Mouse (Mus musculus) thymus, adult 2 months (tissue): Measurements from ENCODE around the gene Zbtb48. TPM values are rescaled to one million over a fixed set of nuclear protein-coding genes. Genes with fewer than 3 reads are reported as not detected.
A peak's percentile ranks its signal among the peaks of the same experiment; 100 is the strongest.

Experiments
- DNase-seq: peaks from one replicate; pipeline ENCODE4 v3.0.0; 2021
- H3K27ac ChIP-seq: fragments of 200-500 bp; 2 replicates; pipeline ENCODE4 v1.5.1; 2012; ENCODE audit warnings: low read length, control low read depth; ENCODE audit not compliant: control insufficient read depth, insufficient read depth
- H3K27me3 ChIP-seq: fragments of 200-500 bp; 2 replicates; pipeline ENCODE4 v1.6.1; 2012; ENCODE audit warnings: mild to moderate bottlenecking, low read length, moderate library complexity, mixed read lengths; ENCODE audit not compliant: control insufficient read depth, insufficient read depth
- H3K36me3 ChIP-seq: fragments of 200-500 bp; 2 replicates; pipeline ENCODE4 v1.6.1; 2012; ENCODE audit warnings: mild to moderate bottlenecking, low read length, moderate library complexity; ENCODE audit not compliant: control insufficient read depth, insufficient read depth
- H3K4me1 ChIP-seq: fragments of 200-500 bp; replicated peaks from 2 replicates; pipeline ENCODE4 v1.6.1; 2012; ENCODE audit warnings: low read length; ENCODE audit not compliant: control insufficient read depth, insufficient read depth
- H3K4me3 ChIP-seq: fragments of 200-500 bp; 2 replicates; pipeline ENCODE4 v1.5.1; 2012; ENCODE audit warnings: mild to moderate bottlenecking, low read length, control low read depth, moderate library complexity; ENCODE audit not compliant: control insufficient read depth, insufficient read depth
- CTCF ChIP-seq: fragments of 200-500 bp; IDR thresholded peaks from 2 replicates; pipeline ENCODE4 v1.5.1; 2012; ENCODE audit warnings: mild to moderate bottlenecking, control low read depth, low read length, moderate library complexity, borderline replicate concordance; ENCODE audit not compliant: control insufficient read depth, poor library complexity, insufficient read depth; ENCODE audit errors: extremely low read depth
- POLR2A ChIP-seq: fragments of 200-500 bp; IDR thresholded peaks from 2 replicates; pipeline ENCODE4 v1.6.1; 2012; ENCODE audit warnings: mild to moderate bottlenecking, low read length, control low read depth, moderate library complexity; ENCODE audit not compliant: control insufficient read depth, poor library complexity, insufficient read depth; ENCODE audit errors: extremely low read depth
- WGBS: fragments of 180-500 bp; shearing (Covaris S2); methylation state at CpG from one replicate; pipeline ENCODE4 v1.1.7; 2018; 5-methylcytosine and 5-hydroxymethylcytosine counted together
- polyA plus RNA-seq: library from polyadenylated mRNA; depleted of rRNA; stranded (reverse); fragments of >200 nt; gene quantifications from 2 replicates; pipeline ENCODE4 v1.2.3, GENCODE M21; 2012

Gene Zbtb48
- polyA plus RNA-seq, 1 experiment = 31.2 TPM

GRCm38 (mm10) chr4:152029997-152030396 lies 2.5 kb upstream of the Zbtb48 start:
- 85% methylated on average over 4 of the region's 4 CpGs for WGBS
- Histone ChIP-seq H3K36me3 (no peaks in the 10 kb centered on the region), H3K27me3 (no peaks in the 10 kb centered on the region), H3K4me1 (peaks cover 21% of the 10 kb centered on the region), H3K4me3 (no peak overlapping the region), H3K27ac (no peak overlapping the region)
- DNase-seq = no peak
- TF ChIP-seq POLR2A (no peak), CTCF (no peak)

- Histone ChIP-seq H3K27me3 (no peaks in the 10 kb centered on the region), H3K4me3 (no peak overlapping the region), H3K36me3 (no peaks in the 10 kb centered on the region), H3K4me1 (peaks cover 21% of the 10 kb centered on the region), H3K27ac (no peak overlapping the region)
- WGBS = 70% methylated on average over 5 of the region's 5 CpGs
- DNase-seq = no peak
- TF ChIP-seq POLR2A = no peak
- no peak for TF ChIP-seq CTCF
These were observed 1.6 kb upstream of the Zbtb48 start for GRCm38 (mm10) chr4:152029087-152029486.

GRCm38 (mm10) chr4:152028456-152028855 lies 985 bp upstream of the Zbtb48 start:
- TF ChIP-seq POLR2A (no peak), CTCF (no peak)
- 88% methylated on average over 15 of the region's 15 CpGs for WGBS
- H3K27ac ChIP-seq = no peak overlapping the region
- peaks cover 21% of the 10 kb centered on the region for H3K4me1 ChIP-seq
- no peaks in the 10 kb centered on the region for H3K27me3 ChIP-seq
- no peak overlapping the region for H3K4me3 ChIP-seq
- no peak for DNase-seq
- no peaks in the 10 kb centered on the region for H3K36me3 ChIP-seq

- Histone ChIP-seq H3K4me3 (peak overlapping the region; percentile 87), H3K27me3 (no peaks in the 10 kb centered on the region), H3K27ac (no peak overlapping the region), H3K36me3 (no peaks in the 10 kb centered on the region; the same call in 1 of the 2 replicates), H3K4me1 (peaks cover 21% of the 10 kb centered on the region)
- no peak for TF ChIP-seq POLR2A
- TF ChIP-seq CTCF = no peak; the same call in 1 of the 2 replicates
- no peak for DNase-seq
- WGBS = 5% methylated on average over 41 of the region's 41 CpGs
These were observed 541 bp downstream of the Zbtb48 start for GRCm38 (mm10) chr4:152026751-152027508.

- no peak for TF ChIP-seq CTCF
- no peak for TF ChIP-seq POLR2A
- peaks cover 21% of the 10 kb centered on the region for H3K4me1 ChIP-seq
- DNase-seq = no peak
- 95% methylated on average over 11 of the region's 11 CpGs for WGBS
- no peaks in the 10 kb centered on the region for H3K27me3 ChIP-seq
- no peak overlapping the region for H3K4me3 ChIP-seq
- no peak overlapping the region for H3K27ac ChIP-seq
- peaks cover 14% of the 10 kb centered on the region for H3K36me3 ChIP-seq
These were observed 2.9 kb downstream of the Zbtb48 start for GRCm38 (mm10) chr4:152024525-152024924.

GRCm38 (mm10) chr4:152022506-152022905 lies 5.0 kb downstream of the Zbtb48 start:
- Histone ChIP-seq H3K27ac (no peak overlapping the region), H3K27me3 (no peaks in the 10 kb centered on the region), H3K4me1 (peaks cover 14% of the 10 kb centered on the region), H3K36me3 (peaks cover 14% of the 10 kb centered on the region), H3K4me3 (no peak overlapping the region)
- 95% methylated on average over 8 of the region's 8 CpGs for WGBS
- no peak for DNase-seq
- TF ChIP-seq CTCF (no peak), POLR2A (no peak)
